Mouse (Mus musculus): ENCODE results near the gene 6030458C11Rik. TPM values are rescaled to one million over a fixed set of nuclear protein-coding genes. Genes with fewer than 3 reads are reported as not detected.

6030458C11Rik gene
- polyA plus RNA-seq, 1 experiment from 2014 or later = 29.3 TPM

- H3K9me3 ChIP-seq (ENCODE audit: control insufficient read depth, low read length) = no peaks in the 10 kb centered on the region
- no peak overlapping the region for H3K4me2 ChIP-seq (replicated peaks)
- no peaks in the 10 kb centered on the region for H3K27me3 ChIP-seq (ENCODE audit: control insufficient read depth, insufficient read depth, low read length)
- H3K4me3 ChIP-seq (replicated peaks; ENCODE audit: low read length) = no peak overlapping the region
- H3K36me3 ChIP-seq (replicated peaks; ENCODE audit: control insufficient read depth, insufficient read depth) = no peaks in the 10 kb centered on the region
- 0 out of 2 replicates have a peak, but pooled peaks cover 4% of the 10 kb centered on the region for H3K4me1 ChIP-seq (replicated peaks; ENCODE audit: control insufficient read depth, insufficient read depth, low read length)
- WGBS = 60% methylated on average over 11 of the region's 11 CpGs
- DNase-seq (ENCODE audit: low spot score) (no peak), ATAC-seq (ENCODE audit: low FRiP score) (no peak)
- no peak overlapping the region; the same call in 1 of the 2 replicates for H3K27ac ChIP-seq
- no peak overlapping the region for H3K9ac ChIP-seq
Measured at GRCm38 (mm10) chr15:12774149-12774753, 50.2 kb downstream of the 6030458C11Rik start.

- Histone ChIP-seq H3K4me1 (replicated peaks; ENCODE audit: control insufficient read depth, insufficient read depth, low read length) (0 out of 2 replicates have a peak, but pooled peaks cover 4% of the 10 kb centered on the region), H3K4me3 (replicated peaks; ENCODE audit: low read length) (no peak overlapping the region), H3K9me3 (ENCODE audit: control insufficient read depth, low read length) (no peaks in the 10 kb centered on the region), H3K27ac (no peak overlapping the region), H3K27me3 (ENCODE audit: control insufficient read depth, insufficient read depth, low read length) (no peaks in the 10 kb centered on the region), H3K9ac (no peak overlapping the region), H3K4me2 (replicated peaks) (no peak overlapping the region), H3K36me3 (replicated peaks; ENCODE audit: control insufficient read depth, insufficient read depth) (no peaks in the 10 kb centered on the region)
- ATAC-seq (ENCODE audit: low FRiP score) = no peak
- WGBS = 75% methylated on average over 7 of the region's 7 CpGs
- no peak for DNase-seq (ENCODE audit: low spot score)
Measured at GRCm38 (mm10) chr15:12770958-12771357, 53.5 kb downstream of the 6030458C11Rik start.

GRCm38 (mm10) chr15:12766848-12767247 is 57.6 kb downstream of the 6030458C11Rik start:
- no peaks in the 10 kb centered on the region for H3K36me3 ChIP-seq (replicated peaks; ENCODE audit: control insufficient read depth, insufficient read depth)
- H3K4me1 ChIP-seq (replicated peaks; ENCODE audit: control insufficient read depth, insufficient read depth, low read length) = no peaks in the 10 kb centered on the region
- 88% methylated on average over 4 of the region's 4 CpGs for WGBS
- H3K4me2 ChIP-seq (replicated peaks) = no peak overlapping the region
- H3K9ac ChIP-seq = no peak overlapping the region
- no peaks in the 10 kb centered on the region for H3K9me3 ChIP-seq (ENCODE audit: control insufficient read depth, low read length)
- ATAC-seq (ENCODE audit: low FRiP score) = no peak
- no peak for DNase-seq (ENCODE audit: low spot score)
- no peaks in the 10 kb centered on the region for H3K27me3 ChIP-seq (ENCODE audit: control insufficient read depth, insufficient read depth, low read length)
- H3K4me3 ChIP-seq (replicated peaks; ENCODE audit: low read length) = no peak overlapping the region
- no peak overlapping the region for H3K27ac ChIP-seq

- H3K27me3 ChIP-seq (ENCODE audit: control insufficient read depth, insufficient read depth, low read length) = no peaks in the 10 kb centered on the region
- H3K9ac ChIP-seq = no peak overlapping the region
- H3K4me3 ChIP-seq (replicated peaks; ENCODE audit: low read length) = no peak overlapping the region
- 77% methylated on average over 10 of the region's 10 CpGs for WGBS
- no peaks in the 10 kb centered on the region for H3K36me3 ChIP-seq (replicated peaks; ENCODE audit: control insufficient read depth, insufficient read depth)
- H3K4me1 ChIP-seq (replicated peaks; ENCODE audit: control insufficient read depth, insufficient read depth, low read length) = no peaks in the 10 kb centered on the region
- no peak overlapping the region for H3K4me2 ChIP-seq (replicated peaks)
- no peak for ATAC-seq (ENCODE audit: low FRiP score)
- H3K27ac ChIP-seq = no peak overlapping the region
- no peak for DNase-seq (ENCODE audit: low spot score)
- no peaks in the 10 kb centered on the region for H3K9me3 ChIP-seq (ENCODE audit: control insufficient read depth, low read length)
Measured at GRCm38 (mm10) chr15:12763147-12763546, 61.3 kb downstream of the 6030458C11Rik start.

DNA sequence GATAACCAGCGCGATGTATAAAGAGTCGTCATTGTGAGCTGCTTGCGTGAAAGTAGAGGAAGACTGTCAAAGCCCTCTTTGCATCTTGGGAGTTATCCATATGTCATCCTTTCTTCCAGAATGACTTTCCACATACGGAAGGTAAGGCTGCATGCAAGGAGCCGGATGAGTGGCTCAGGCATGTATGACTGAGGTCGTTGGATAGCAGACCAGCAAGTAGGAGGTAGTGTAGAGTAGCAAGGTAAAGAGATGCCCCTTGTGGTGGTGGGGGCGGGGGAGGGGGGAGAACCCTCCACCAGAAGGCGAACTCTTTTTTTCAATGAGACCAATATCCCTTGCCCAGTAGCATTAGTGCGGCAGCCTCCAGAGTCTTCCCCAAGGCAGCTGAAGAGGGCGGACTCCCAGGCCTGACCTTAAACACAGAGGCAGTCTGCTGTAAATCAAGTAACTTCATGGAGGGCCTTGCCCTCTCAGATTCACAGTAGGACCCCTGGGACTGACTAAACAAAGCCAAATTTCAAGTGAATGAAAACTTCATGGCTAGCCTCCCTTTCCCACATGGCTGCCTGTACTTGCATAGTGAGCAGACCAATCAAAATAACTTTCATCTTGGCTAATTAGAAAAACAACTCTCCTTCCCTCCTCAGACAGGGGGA is 62.1 kb downstream of the 6030458C11Rik start:
- no peak for DNase-seq (ENCODE audit: low spot score)
- Histone ChIP-seq H3K4me3 (replicated peaks; ENCODE audit: low read length) (no peak overlapping the region), H3K9me3 (ENCODE audit: control insufficient read depth, low read length) (no peaks in the 10 kb centered on the region), H3K27ac (no peak overlapping the region), H3K4me1 (replicated peaks; ENCODE audit: control insufficient read depth, insufficient read depth, low read length) (no peaks in the 10 kb centered on the region), H3K36me3 (replicated peaks; ENCODE audit: control insufficient read depth, insufficient read depth) (no peaks in the 10 kb centered on the region), H3K4me2 (replicated peaks) (no peak overlapping the region), H3K9ac (no peak overlapping the region), H3K27me3 (ENCODE audit: control insufficient read depth, insufficient read depth, low read length) (no peaks in the 10 kb centered on the region)
- no peak for ATAC-seq (ENCODE audit: low FRiP score)
- WGBS = 69% methylated on average over 11 of the region's 11 CpGs

- DNase-seq (ENCODE audit: low spot score) (no peak), ATAC-seq (ENCODE audit: low FRiP score) (no peak)
- Histone ChIP-seq H3K9ac (no peak overlapping the region), H3K4me3 (replicated peaks; ENCODE audit: low read length) (no peak overlapping the region), H3K9me3 (ENCODE audit: control insufficient read depth, low read length) (no peaks in the 10 kb centered on the region), H3K36me3 (replicated peaks; ENCODE audit: control insufficient read depth, insufficient read depth) (no peaks in the 10 kb centered on the region), H3K27me3 (ENCODE audit: control insufficient read depth, insufficient read depth, low read length) (no peaks in the 10 kb centered on the region), H3K27ac (no peak overlapping the region), H3K4me1 (replicated peaks; ENCODE audit: control insufficient read depth, insufficient read depth, low read length) (no peaks in the 10 kb centered on the region), H3K4me2 (replicated peaks) (no peak overlapping the region)
- 77% methylated on average over 6 of the region's 6 CpGs for WGBS
Measured at GRCm38 (mm10) chr15:12760747-12761146, 63.7 kb downstream of the 6030458C11Rik start.

DNA sequence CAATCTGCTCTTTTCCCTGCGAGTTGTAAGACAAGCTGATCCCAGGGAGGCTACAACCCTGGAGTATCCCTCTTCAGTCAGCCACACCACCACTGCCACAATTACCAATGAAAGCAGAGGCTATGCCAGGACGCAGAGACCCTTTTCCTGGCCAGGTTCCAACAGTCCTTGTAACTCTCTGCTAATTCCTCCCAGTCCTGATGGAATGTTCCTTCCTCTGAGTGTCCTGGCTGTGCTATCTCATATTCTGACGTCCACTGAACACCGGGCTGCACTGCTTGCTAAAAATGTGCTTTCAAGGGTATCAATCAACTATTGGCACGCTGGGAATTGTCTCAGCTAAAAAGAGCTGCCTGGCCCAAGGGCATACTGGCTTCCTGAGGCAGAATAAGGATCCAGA is 66.0 kb downstream of the 6030458C11Rik start:
- no peak overlapping the region for H3K9ac ChIP-seq
- WGBS = 51% methylated on average over 5 of the region's 5 CpGs
- no peak for DNase-seq (ENCODE audit: low spot score)
- ATAC-seq (ENCODE audit: low FRiP score) = no peak
- H3K4me2 ChIP-seq (replicated peaks) = no peak overlapping the region
- H3K9me3 ChIP-seq (ENCODE audit: control insufficient read depth, low read length) = no peaks in the 10 kb centered on the region
- no peaks in the 10 kb centered on the region for H3K36me3 ChIP-seq (replicated peaks; ENCODE audit: control insufficient read depth, insufficient read depth)
- no peak overlapping the region for H3K4me3 ChIP-seq (replicated peaks; ENCODE audit: low read length)
- no peak overlapping the region for H3K27ac ChIP-seq
- no peaks in the 10 kb centered on the region for H3K27me3 ChIP-seq (ENCODE audit: control insufficient read depth, insufficient read depth, low read length)
- no peaks in the 10 kb centered on the region for H3K4me1 ChIP-seq (replicated peaks; ENCODE audit: control insufficient read depth, insufficient read depth, low read length)

Small RNA genes within 50 kb of the gene (microRNA-seq; reads per million reads assigned to microRNA genes)
- gene Gm47288 = not detected

Other genes starting within 250 kb of the 6030458C11Rik start
- gene Pdzd2, start 84.7 kb downstream of the 6030458C11Rik start, polyA plus RNA-seq (2014; fragmentation: Nextera tagmentation; extraction: Ambion mirVana) = 12.1 and 15.5 TPM in 2 replicates
- gene Drosha, start 166 bp upstream of the 6030458C11Rik start, polyA plus RNA-seq (2014; fragmentation: Nextera tagmentation; extraction: Ambion mirVana) = 53.6 and 61.6 TPM in 2 replicates